8 mouse cellular contexts compared by ENCODE assay signal in the genomic region with DNA sequence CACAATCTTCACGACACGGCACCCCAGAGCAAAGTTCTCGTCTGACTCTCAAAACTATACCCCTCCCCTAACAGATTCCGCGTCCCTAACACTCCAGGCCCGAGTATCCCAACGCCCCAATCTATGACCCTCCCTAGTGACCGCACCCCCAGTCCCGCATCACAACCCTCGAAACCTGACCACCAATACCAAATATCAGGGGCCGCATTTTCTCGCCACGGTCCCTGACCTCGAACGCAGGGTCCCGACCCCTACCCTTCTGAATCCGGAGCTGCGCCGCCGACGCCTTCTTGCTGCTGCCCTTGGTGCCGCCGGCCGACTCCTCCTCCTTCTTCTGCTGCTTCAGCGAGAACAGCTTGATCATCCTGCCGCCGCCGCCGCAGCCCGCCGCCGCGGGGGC. TPM values are rescaled to one million over a fixed set of nuclear protein-coding genes. Genes with fewer than 3 reads are reported as not detected.
DNase-seq lines count a peak whose midpoint lies in the region; ATAC-seq and TF ChIP-seq lines count a peak whose summit lies in the region.

No protein-coding gene starts in this region.

- DNase-seq in adrenal gland, adult 18-20 months (ENCODE audit: low spot score in 2 of 2) = peak; percentile 51 to 55
- no peak for DNase-seq in adrenal gland, postnatal 25 days
- DNase-seq in lung, adult 2 months = no peak
- no peak for DNase-seq in lung, postnatal 25 days (ENCODE audit: low spot score)
- no peak for DNase-seq in forebrain, embryonic 10.5 days (ENCODE audit: extremely low spot score, low spot score)
- DNase-seq in liver, embryonic 13.5 days = no peak
- DNase-seq in thymus, postnatal 36 days = no peak
- DNase-seq in embryo, embryonic 11 days = no peak

- peaks cover 18% of the 10 kb centered on the region for H3K27me3 ChIP-seq in forebrain, embryonic 10.5 days (ENCODE audit: poor library complexity, severe bottlenecking)
- peaks cover 18% of the 10 kb centered on the region for H3K27me3 ChIP-seq in liver, embryonic 13.5 days

- H3K36me3 ChIP-seq in forebrain, embryonic 10.5 days (replicated peaks) = peaks cover 35% of the 10 kb centered on the region
- H3K36me3 ChIP-seq in liver, embryonic 13.5 days = peaks cover 29% of the 10 kb centered on the region

- ATAC-seq in liver, embryonic 13.5 days (ENCODE audit: low read depth) = peak; percentile 14

- peaks cover 10% of the 10 kb centered on the region for H3K4me1 ChIP-seq in lung, adult 2 months (ENCODE audit: control insufficient read depth, insufficient read depth, low read length)
- H3K4me1 ChIP-seq in forebrain, embryonic 10.5 days = peaks cover 57% of the 10 kb centered on the region
- peaks cover 62% of the 10 kb centered on the region for H3K4me1 ChIP-seq in liver, embryonic 13.5 days (replicated peaks)

- H3K4me3 ChIP-seq in lung, adult 2 months (replicated peaks; ENCODE audit: extremely low read depth, low read depth, low read length) = peak overlapping the region; percentile 86
- H3K4me3 ChIP-seq in forebrain, embryonic 10.5 days = peak overlapping the region; percentile 82
- peak overlapping the region; percentile 86 for H3K4me3 ChIP-seq in liver, embryonic 13.5 days (replicated peaks)

- TF ChIP-seq POLR2A in lung, adult 2 months (IDR thresholded peaks at IDR 0.05; ENCODE audit: borderline replicate concordance, extremely low read depth, low read depth, low read length) = no peak

- peak overlapping the region; percentile 97 for H3K9ac ChIP-seq in liver, embryonic 13.5 days

- TF ChIP-seq CTCF in lung, adult 2 months (IDR thresholded peaks at IDR 0.05; ENCODE audit: insufficient read depth, low read length) = no peak

- H3K27ac ChIP-seq in forebrain, embryonic 10.5 days = peak overlapping the region; percentile 99
- peak overlapping the region; percentile 97 for H3K27ac ChIP-seq in liver, embryonic 13.5 days

- WGBS in lung, adult 2 months = under 1% methylated on average over 32 of the region's 33 CpGs
- under 1% methylated on average over 32 of the region's 33 CpGs for WGBS in forebrain, embryonic 10.5 days
- WGBS in liver, embryonic 13.5 days (ENCODE audit: insufficient replicate concordance) = under 1% methylated on average over 32 of the region's 33 CpGs

- H3K4me2 ChIP-seq in liver, embryonic 13.5 days = peak overlapping the region; percentile 74

- H3K9me3 ChIP-seq in forebrain, embryonic 10.5 days = no peaks in the 10 kb centered on the region; the same call in none of the 2 replicates
- no peaks in the 10 kb centered on the region for H3K9me3 ChIP-seq in liver, embryonic 13.5 days (replicated peaks)

RNA-seq across cellular contexts. Expression of gene Ube2m, which starts 0.7 kb away (rescaled TPM):
- 100 to 1,000 TPM; 162 to 182 TPM for total RNA-seq in adrenal gland, adult 18-20 months (2021)
- total RNA-seq in adrenal gland, postnatal 25 days (2021) = 170 and 192 TPM in 2 replicates
- polyA plus RNA-seq in lung, adult 2 months (2012; rRNA removed) = 82.5 and 143 TPM in 2 replicates
- polyA plus RNA-seq in forebrain, embryonic 10.5 days (2016; fragmentation: Nextera tagmentation; extraction: Ambion mirVana) = 82.9 and 88.7 TPM in 2 replicates
- polyA plus RNA-seq in liver, embryonic 13.5 days (2015; fragmentation: Nextera tagmentation; extraction: Ambion mirVana) = 70.0 and 80.8 TPM in 2 replicates

RNA-seq across cellular contexts. Expression of gene Chmp2a, which starts 2.8 kb away (rescaled TPM):
- total RNA-seq in adrenal gland, adult 18-20 months (2021) = 100 to 1,000 TPM; 210 to 213 TPM
- 218 and 223 TPM in 2 replicates for total RNA-seq in adrenal gland, postnatal 25 days (2021)
- polyA plus RNA-seq in lung, adult 2 months (2012; rRNA removed) = 68.5 and 93.5 TPM in 2 replicates
- 97.3 and 102 TPM in 2 replicates for polyA plus RNA-seq in forebrain, embryonic 10.5 days (2016; fragmentation: Nextera tagmentation; extraction: Ambion mirVana)
- polyA plus RNA-seq in liver, embryonic 13.5 days (2015; fragmentation: Nextera tagmentation; extraction: Ambion mirVana) = 127 and 130 TPM in 2 replicates

RNA-seq across cellular contexts. Expression of gene Mzf1, which starts 17.2 kb away (rescaled TPM):
- total RNA-seq in adrenal gland, adult 18-20 months (2021) = 1 to 10 TPM; 1.8 to 2.2 TPM
- 3.8 and 4.1 TPM in 2 replicates for total RNA-seq in adrenal gland, postnatal 25 days (2021)
- polyA plus RNA-seq in lung, adult 2 months (2012; rRNA removed) = 2.3 and 2.5 TPM in 2 replicates
- polyA plus RNA-seq in forebrain, embryonic 10.5 days (2016; fragmentation: Nextera tagmentation; extraction: Ambion mirVana) = 3.9 and 4.3 TPM in 2 replicates
- 0.45 and 0.52 TPM in 2 replicates for polyA plus RNA-seq in liver, embryonic 13.5 days (2015; fragmentation: Nextera tagmentation; extraction: Ambion mirVana)

RNA-seq across cellular contexts. Expression of gene Zbtb45, which starts 27.5 kb away (rescaled TPM):
- total RNA-seq in adrenal gland, adult 18-20 months (2021) = 10 to 100 TPM; 12.1 to 12.5 TPM
- total RNA-seq in adrenal gland, postnatal 25 days (2021) = 15.3 and 16.1 TPM in 2 replicates
- polyA plus RNA-seq in lung, adult 2 months (2012; rRNA removed) = 23.5 and 30.7 TPM in 2 replicates
- polyA plus RNA-seq in forebrain, embryonic 10.5 days (2016; fragmentation: Nextera tagmentation; extraction: Ambion mirVana) = 29.7 and 30.7 TPM in 2 replicates
- 14.4 and 17.3 TPM in 2 replicates for polyA plus RNA-seq in liver, embryonic 13.5 days (2015; fragmentation: Nextera tagmentation; extraction: Ambion mirVana)

RNA-seq across cellular contexts. Expression of gene Trim28, which starts 38.5 kb away (rescaled TPM):
- 100 to 1,000 TPM; 201 to 235 TPM for total RNA-seq in adrenal gland, adult 18-20 months (2021)
- total RNA-seq in adrenal gland, postnatal 25 days (2021) = 273 and 297 TPM in 2 replicates
- polyA plus RNA-seq in lung, adult 2 months (2012; rRNA removed) = 170 and 214 TPM in 2 replicates
- 415 and 417 TPM in 2 replicates for polyA plus RNA-seq in forebrain, embryonic 10.5 days (2016; fragmentation: Nextera tagmentation; extraction: Ambion mirVana)
- 92.3 and 102 TPM in 2 replicates for polyA plus RNA-seq in liver, embryonic 13.5 days (2015; fragmentation: Nextera tagmentation; extraction: Ambion mirVana)

Comparison
In these comparisons a context has a peak if more than half of its experiments do, and no peak if none do; other contexts are left out.
1. DNase-seq: peak in adrenal gland, adult 18-20 months (2 of 2); none in adrenal gland, postnatal 25 days (single experiment), lung, adult 2 months (single experiment), lung, postnatal 25 days (single experiment), forebrain, embryonic 10.5 days (single experiment), liver, embryonic 13.5 days (single experiment), thymus, postnatal 36 days (0 of 2) and embryo, embryonic 11 days (single experiment).
2. Peak in every context shown above with its lines, with median percentiles within 50 percentile points of each other: H3K4me3 ChIP-seq.